Mouse (Mus musculus): Measurements from ENCODE around the gene Lrrn1.

Gene Lrrn1

DNA sequence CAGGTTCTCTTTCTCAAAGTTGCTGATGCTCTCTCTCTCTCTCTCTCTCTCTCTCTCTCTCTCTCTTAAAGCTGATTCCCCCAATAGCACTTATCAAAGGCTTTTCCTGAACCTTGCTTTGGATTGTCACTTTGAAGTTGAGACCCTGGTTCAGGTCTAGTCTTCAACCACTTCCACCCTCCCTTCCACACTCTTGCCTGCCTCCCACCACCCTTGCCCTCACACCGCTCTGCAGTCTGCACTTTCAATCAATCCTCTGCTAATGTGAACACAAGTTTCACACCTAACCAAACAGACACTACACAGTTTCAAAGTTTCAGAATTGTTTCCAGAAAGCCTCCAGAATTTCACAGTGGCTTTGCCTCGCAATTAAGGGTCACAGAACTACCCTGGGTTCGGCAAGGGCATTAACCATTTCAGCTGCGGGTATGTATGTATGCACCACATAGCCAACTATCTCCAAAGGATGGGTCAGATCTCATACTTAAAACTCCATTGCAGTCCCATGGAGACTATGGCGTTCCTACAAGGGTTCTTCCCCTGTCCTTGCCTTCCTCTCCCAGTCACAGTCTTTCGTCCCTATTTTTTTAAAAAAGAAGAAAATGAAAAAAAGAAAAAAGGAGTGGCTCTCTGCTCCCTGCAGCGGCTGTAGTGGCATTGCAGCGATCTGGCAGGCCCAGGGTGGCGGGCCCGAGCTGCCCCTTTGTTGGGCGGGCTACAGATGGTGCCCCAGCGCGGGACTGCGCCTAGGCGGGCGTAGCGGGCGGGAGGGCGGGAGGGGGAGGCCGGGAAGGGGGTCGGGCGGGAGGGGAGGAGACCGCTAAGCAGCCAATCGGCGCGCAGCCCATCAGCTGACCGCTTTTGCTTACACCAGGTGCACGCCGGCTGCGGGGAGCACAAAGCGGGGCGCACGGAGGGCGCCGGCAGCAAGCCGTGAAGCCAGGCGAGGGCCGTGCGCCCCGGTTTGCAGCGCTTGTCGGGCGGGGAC lies at the start of gene Lrrn1:
TSS of gene Lrrn1 (plus strand) at position 892 of the 988 bp plus-strand sequence.
- DNase-seq (ENCODE audit: low spot score in 2 of 2), result no peak

DNA sequence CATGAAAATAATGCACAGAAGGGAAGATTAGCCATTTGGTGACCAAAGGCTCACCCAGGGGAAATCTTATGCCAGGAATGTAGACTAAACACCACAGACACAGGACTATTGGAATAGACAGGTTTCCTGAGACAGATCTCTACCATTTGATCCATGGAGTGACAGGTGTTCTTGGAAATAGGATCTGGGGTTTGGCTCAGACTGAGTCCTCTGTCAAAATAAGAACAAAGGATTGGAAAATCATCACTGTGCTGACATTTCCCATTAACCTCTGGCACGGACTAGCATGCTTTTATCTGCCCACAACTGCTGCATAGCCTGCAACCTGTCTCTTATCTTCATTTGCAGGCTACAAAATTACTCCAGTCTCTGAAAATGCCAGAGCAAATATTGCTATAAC lies 35.1 kb upstream of the Lrrn1 start:
- DNase-seq (ENCODE audit: low spot score in 2 of 2), result no peak

DNA sequence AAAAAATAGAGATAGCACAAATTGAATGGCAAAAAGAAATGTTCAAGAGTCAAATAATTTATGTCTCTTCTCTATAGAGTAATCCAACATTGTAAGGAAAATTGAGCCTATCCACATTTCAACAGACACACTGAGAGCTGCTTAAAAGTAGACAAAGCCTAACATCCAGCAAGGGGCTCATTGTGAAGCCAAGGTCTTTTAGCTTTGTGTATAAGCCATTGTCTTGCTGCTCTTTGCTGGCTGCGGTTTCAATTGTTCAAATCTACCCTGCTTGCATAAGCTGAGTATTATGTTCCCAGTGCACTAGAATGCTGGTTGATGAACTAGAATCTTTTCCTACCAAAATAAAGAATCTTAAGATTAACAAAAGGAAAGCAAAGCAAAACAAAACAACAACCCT lies 33.7 kb upstream of the Lrrn1 start:
- no peak for DNase-seq (ENCODE audit: low spot score in 2 of 2)

DNA sequence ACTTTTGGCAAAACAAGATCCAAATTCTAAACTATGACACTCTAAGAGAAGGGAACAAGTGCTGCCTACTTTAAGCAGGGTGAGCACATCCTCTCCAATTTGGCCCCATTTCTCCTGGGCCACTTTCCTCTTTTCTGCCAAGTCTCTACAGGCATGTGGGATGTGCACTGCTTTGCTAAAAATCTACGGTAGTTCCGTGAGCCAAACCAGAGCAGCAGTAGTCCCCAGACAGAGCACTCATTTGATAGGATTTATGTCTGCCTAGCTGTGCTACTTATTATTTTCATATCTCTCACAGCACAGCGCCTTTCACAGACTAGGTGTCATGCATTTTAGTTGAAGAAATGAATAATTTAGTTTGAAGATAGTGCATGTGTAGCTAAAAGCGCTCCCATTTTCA lies 15.9 kb upstream of the Lrrn1 start:
- DNase-seq (ENCODE audit: low spot score in 2 of 2), result no peak

DNA sequence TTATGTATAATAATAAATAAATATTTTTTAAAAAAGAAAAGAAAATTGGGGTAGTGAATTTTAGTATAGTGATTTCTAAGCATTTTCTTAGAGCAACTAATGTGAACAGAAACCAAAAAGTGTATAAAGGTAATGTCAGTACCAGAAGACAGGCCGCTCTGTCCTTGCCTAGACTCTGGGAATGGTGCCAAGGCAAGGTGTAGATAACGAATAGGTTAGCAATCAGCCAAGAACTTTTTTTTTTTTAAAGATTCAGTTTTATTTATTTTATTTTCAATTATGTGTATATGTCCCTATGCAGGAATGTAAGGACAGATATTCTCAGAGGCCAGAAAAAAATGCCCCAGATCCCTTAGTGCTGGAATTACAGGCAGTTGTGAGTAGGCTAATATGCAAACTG lies 5.6 kb upstream of the Lrrn1 start:
- no peak for DNase-seq (ENCODE audit: low spot score in 2 of 2)

DNA sequence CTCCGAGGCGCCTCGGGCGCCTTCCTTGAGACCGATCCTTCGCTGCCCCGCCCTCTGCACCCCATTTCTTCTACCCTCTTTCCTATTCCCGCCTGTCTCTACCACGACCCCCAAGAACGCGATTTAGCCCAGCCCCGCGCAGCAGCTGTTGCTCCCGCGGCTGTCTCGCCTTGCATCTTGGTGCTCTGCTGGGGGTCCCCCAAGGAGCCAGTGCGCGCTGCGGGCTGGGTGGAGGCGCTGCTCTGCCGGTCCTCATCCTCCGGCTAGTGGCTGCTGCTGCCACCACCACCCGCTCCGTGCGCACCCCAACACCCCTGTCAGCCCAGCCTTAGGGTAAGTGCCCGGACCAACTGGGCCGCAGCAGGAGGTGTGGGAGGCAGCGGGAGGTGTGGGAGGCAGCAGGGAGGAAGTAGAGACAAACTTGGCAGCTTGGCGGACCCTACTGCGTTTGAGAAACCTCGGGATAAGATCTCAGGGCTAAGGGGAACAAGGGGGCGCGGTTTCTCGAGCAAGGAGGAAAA lies 403 bp downstream of the Lrrn1 start:
- DNase-seq (ENCODE audit: low spot score in 2 of 2), result no peak

DNA sequence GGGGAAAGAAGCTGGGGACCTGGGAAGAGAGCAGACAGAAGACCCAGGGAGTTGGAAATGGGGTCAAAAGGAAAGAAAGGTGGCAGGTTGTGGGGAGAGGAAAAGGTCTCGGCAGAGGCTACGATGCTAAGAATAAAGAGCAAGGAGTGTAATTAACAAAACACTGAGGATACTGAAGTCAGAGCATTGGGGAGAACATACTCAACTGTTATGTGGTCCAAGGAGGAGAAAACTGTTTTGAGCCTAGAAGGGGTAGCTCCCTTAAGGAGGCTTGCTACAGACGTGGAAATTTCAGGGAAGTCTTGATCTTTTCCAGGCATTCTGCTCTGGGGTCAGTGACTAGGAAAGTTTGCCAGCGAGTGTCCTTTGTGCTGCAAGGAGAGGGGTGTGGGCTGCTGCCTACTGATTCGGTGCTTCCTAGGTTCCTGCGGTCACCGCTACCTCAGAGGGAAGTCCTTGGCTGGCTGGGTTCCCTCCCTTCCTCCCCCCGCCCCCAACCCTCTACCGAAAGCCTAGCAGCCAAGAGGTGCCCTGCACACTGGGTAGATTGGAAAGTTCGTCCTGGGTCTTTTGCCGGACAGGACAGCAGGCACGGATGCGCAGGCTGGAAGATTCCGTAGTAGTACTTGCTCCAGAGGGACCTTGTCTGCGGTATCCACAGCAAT lies 1.2 kb downstream of the Lrrn1 start:
- no peak for DNase-seq (ENCODE audit: low spot score in 2 of 2)

DNA sequence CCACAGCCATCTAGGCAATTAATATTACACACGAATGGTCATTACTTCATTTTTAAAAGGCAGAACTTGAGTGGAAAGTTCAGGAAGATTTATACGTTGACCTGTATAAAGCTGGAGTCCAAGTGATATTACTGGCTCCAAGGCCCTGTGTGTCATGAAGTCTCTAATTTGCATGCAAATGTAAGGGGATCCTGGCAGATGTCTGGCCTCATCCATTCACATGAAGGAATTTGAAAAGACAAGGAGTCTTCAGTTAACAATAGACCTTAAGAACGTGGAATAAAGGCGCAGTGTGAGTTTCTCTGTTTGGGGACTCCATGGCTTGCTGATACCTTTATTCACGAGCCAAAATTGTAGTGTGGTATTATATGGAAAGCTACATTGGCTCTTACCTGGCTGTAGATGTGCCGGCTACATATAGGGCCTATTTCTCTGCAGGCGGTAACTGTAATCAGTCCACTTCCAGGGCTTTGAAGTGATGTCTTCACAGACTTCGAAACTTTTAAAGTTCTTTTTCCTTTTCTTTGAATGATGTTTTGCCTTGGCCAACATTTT lies 2.0 kb downstream of the Lrrn1 start:
- no peak for DNase-seq (ENCODE audit: low spot score in 2 of 2)

DNA sequence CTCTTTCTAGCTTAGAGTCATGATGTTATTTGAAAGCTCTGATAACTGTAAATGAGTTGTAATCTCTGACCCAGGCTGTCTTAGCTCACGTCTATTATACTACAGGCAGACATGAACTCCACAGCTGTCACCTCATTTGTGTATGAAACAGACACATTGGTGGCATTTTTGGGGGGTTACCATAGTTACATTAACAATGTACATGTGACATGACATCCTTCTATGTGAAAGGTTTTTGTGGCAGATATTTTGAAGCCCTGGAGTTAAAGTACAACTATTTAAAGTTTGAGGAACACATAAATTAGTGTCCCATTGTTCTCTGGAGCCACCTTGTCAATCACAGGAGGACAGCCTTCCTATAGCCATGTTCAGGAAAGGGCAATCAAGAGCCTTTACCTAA lies 5.0 kb downstream of the Lrrn1 start:
- DNase-seq (ENCODE audit: low spot score in 2 of 2), result no peak

DNA sequence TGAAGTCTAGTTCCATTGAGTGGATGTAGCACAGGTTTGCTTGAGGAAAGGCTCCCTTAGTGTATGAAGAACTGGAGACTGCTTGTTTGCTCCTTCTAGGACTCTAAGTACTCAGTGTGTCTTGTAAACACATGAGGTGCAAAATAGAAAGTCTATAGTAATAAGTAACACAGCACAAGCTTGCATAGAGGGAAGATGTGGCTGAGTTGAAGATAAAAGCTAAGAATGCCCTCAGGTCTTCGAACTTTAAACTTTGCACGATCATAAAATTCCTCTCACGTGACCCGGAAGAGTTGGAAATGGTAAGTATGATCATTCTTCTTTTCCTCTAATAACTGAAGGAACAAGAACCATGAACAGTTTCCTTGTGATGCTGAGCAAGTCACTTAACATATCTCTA lies 7.1 kb downstream of the Lrrn1 start:
- DNase-seq (ENCODE audit: low spot score in 2 of 2), result no peak

DNA sequence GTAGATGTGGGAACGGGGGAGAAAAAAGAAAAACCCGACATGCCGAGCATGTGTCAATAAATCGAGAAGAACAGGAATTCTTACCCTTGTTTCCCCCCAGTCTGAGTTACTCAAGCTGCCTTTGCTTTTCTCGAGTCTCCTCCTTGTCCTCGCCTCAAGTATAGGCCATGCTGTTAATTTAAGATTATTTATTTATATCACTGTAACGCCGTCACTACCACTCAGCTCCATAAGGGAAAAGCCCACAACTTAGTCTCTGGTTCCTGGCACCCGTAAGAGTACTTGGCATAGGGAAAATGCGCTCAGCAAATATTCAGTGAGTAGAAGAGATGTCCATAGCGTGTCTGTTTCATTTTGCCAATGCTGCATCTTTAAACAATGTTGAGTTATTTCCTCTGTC lies 11.7 kb downstream of the Lrrn1 start:
- DNase-seq (ENCODE audit: low spot score in 2 of 2), result no peak

DNA sequence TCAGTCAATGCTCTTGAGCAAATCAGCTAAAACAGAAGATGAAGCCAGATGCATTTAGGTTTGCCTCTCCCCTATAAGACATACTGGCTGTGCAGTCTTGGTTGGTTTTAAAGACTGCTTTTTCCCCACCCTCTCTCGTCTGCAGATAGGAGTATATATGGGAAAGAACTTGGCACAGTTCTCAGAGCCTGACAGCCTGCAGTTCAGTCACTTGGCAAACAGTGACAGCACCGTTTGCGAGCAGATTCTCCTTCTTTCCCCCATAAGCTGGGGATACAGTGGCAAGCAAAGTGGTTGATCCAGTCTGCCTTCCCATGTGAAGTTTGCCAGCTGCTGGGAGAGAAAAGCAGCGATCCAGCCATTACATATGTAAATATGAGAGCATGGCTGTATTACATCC lies 12.3 kb downstream of the Lrrn1 start:
- DNase-seq (ENCODE audit: low spot score in 2 of 2), result no peak

DNA sequence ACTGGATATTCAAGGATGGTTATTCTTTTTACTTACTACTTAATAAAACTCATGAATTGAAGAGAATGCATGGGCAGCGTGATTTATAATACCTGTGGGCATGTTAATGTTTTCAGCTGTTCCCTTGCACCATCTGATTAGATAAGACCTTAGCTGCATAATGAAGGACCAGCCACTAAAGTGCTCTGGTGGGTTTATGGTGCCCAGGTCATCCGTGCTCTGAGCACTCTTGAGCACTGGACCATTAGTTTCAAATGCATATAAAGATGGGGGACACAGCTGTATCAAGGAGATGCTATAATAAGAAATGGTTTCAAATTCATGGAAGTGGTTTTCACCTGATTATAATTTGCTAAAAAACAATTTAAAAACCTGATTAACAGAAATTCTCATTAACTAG lies 16.7 kb downstream of the Lrrn1 start:
- no peak for DNase-seq (ENCODE audit: low spot score in 2 of 2)

DNA sequence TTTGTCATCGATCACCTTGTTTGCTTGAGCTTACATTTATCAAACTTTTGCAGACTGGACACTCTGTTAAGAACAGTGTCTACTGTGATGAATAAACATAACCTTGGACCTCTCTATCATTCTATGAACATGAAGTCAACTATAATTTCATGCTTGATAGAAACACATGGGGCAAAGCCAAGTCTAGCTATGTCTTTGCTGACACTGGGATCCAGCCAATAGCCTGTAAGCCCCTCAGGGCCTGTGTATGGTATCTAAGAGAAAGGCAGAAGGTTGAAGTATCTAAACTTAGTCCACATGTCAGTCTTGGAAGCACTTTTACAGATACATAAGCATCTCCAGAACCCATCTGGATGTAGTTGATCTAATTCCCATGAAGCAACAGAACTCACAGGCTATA lies 22.9 kb downstream of the Lrrn1 start:
- no peak for DNase-seq (ENCODE audit: low spot score in 2 of 2)

DNA sequence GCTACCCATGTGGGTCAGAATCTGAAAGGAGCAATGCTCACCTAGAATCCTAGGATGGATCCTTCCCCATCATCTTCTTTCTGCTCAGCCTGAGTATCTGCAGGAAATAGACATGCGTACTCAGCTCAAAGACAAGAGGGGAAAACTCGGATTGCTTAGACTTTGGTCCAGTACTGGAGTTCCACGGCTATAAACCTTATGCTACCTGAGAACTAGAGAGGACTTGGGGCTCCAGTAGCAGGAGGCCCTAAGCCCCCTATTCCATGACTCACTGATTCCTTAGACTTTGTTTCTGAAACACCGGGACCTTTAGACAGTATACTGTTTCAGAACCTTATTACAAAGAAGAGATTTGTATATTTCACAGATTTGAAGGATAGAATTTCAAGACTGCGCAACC lies 25.8 kb downstream of the Lrrn1 start:
- no peak for DNase-seq (ENCODE audit: low spot score in 2 of 2)

DNA sequence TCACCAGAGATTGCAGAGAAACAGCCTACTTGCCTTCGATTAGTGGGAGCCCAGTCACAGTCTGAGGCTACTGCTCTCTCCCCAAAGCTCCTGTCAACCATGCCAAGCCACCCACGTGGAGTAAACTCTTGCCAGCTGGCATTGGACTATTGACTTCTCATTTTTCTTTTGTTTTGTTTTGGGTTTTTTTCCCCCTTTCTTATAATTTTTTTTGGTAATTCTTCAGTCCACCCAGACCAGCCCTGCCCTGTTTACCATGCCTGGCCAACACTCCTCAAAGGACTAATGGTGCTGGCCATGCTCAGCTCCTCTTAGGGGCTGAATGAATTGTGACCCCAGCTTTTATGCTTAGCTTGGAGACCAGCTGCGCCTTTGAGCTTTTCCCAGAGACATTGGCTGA lies 27.4 kb downstream of the Lrrn1 start:
- DNase-seq (ENCODE audit: low spot score in 2 of 2), result no peak

DNA sequence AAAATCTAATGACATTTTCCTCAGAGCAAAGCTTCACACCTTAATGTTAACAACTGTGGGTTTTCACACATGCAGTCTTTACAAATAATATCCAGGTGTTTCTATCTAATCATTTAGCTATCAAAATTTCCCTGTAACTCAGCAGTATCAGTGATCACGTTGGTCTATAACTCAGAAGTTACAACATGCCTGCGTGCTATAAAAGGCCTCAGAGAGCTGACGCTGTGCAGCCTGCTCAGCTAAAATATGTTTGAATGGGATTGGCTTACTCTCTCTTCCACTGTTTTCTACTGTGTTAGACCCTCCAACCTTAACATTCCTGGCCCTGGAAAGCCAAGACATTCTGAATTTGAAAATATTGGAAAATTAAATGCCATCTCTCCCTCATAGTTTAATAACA lies 28.2 kb downstream of the Lrrn1 start:
- no peak for DNase-seq (ENCODE audit: low spot score in 2 of 2)

DNA sequence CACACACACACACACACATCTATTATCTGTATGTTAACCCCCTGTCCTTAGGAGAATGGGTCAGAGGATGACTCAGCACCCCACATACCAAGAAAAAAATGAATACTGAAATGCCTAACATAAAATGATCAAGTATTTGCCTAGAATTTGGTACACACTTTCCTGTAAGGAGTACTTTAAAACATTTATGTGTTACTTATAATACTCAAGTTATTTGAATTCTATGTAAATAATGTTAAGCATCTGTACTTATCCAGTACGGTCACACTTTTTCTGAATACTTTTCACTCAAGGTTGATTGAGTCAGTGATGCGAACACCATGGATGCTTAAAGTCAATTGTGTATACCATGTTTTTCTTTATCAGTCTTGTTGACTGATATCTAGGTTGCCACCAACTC lies 32.7 kb downstream of the Lrrn1 start:
- DNase-seq (ENCODE audit: low spot score in 2 of 2), result no peak

DNA sequence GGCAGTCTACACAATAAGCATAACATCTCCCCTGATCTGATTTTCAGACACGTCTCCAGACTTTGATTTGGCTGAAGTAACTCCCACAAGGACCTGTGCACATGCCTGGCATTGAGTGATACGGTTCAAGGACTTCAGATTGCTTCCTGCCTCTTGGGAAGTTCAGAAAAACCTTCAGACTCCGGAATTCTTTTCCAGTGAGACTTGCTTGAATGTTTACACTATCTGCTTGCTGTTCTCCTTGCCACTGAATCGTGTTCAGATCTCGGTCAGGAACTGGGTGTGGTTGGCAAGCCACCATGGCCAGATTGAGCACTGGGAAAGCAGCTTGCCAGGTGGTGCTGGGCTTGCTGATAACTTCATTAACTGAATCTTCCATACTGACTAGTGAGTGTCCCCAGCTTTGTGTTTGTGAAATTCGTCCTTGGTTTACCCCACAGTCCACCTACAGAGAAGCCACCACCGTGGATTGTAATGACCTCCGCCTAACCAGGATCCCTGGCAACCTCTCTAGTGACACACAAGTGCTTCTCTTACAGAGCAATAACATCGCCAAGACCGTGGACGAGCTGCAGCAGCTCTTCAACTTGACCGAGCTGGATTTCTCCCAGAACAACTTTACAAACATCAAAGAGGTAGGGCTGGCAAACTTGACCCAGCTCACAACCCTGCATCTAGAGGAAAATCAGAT lies 37.5 kb downstream of the Lrrn1 start:
- no peak for DNase-seq (ENCODE audit: low spot score in 2 of 2)

DNA sequence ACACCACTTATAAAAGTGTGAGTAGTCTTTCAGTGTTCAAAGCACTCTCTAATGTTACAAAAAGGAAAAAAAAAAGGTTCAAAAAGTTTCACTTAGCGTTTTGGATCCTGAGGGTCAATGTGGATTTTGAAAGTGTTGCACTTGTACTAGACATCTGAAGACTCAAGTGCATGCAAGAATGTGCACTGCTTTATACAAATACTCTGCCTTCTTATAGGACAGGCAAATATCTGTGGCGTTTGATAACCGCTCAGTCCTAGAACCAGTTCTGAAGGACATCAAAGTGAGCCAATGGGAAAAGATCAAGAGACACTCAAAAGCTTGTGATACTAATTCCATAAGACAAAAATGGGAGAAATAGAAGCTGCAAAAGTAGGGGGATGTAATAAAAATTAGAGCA lies 45.0 kb downstream of the Lrrn1 start:
- DNase-seq (ENCODE audit: low spot score in 2 of 2), result no peak

DNA sequence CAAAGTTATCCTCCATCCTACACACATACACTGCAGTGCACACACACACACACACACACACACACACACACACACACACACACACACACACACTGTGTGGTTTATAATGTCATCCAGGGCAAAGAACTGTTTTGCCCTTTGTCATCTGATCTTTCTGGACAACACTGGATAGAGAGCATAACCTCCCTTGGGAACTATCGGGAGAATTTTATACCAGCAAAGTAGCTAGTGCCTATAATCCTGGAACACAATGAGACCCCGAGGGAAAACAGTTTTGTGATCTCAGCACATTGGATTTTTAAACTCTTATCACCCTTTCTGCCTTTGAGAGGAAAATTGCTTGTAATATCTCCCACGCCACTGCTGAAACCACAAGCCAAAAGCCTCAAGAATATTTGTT lies 45.8 kb downstream of the Lrrn1 start:
- no peak for DNase-seq (ENCODE audit: low spot score in 2 of 2)

DNA sequence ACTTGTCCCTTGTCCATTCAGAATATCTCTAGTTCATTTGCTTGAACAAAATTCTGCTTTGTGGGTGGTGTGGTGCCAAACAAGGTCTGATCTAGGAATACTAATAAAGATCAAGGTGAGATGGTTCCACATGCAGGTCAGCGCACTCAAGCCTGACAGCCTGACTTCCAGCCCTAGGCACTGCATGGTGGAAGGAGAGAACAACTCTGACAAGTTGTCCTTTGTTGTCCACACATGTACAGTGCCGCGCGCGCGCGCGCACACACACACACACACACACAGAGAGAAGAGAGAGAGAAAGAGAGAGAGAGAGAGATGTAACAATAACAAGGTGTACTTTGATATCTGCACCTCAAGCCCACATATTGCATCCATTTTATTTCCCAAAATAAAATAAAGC lies 47.7 kb downstream of the Lrrn1 start:
- DNase-seq (ENCODE audit: low spot score in 2 of 2), result no peak

Measured in spleen, postnatal 14 days (tissue).